Mouse (Mus musculus) right cerebral cortex, adult 18-20 months (tissue): Measurements from ENCODE around the gene Nek7.

ENCODE experiments used
- DNase-seq: peaks from one replicate; pipeline ENCODE4 v3.0.0; 2022; ENCODE audit warnings: mixed read lengths

Gene Nek7

GRCm38 (mm10) chr1:138568434-138569232 is 51.3 kb downstream of the Nek7 start:
- no peak for DNase-seq

DNA sequence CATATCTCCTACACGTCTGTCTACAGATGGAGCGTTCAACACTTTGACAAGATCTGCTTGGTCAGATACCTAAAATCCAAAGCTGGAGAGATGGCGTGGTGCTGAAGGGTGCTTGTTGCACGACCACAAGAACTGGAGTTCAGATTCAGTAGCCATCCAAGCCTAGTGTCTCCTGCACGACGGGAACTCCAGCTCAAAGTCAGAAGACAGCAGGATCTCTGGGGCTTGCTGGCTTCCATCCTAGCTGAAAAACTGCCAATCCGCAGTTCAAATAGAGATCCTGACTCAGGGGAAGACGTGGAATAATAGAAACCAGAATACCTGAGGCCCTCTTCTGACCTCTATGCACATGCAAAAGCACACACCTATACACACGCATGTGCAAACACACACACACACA is 52.0 kb downstream of the Nek7 start:
- DNase-seq, result no peak

DNA sequence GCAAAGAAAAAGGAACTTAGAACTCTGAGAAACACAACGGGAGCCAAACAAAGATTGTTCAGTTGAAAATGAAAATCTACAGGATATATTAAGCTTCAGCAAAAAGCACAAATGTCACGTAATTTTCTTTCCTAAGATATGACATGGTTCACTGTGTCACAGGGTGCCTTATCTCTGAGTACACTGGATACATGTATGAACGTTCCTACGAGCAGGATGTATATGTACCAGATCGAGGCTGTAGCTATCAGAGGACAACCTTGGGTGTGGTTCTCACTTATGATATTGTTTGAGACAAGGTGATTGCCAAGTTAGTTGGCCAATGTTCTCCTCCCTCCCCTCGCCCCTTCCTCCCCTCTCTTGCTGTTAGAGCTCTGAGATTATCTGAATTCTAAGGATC is 55.3 kb downstream of the Nek7 start:
- no peak for DNase-seq

DNA sequence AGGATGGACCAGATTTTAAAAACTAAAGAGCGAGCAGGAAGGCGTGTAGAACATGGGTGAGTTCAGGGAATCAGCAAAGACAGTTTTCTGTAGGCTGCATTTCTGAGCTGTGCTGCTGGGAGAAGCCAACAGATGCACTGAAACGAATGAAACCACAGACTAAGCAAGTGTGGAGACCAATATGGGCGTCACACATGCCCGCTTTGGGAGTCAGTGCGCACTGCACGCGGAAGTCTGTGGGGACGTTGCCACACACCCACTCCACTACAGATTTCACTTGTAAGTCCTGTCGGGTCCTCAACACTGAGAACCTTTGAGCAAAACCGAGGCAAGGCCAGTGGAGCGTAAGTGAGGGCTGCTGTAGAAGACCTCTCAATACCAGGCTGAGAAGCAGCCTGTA is 59.2 kb downstream of the Nek7 start:
- no peak for DNase-seq

GRCm38 (mm10) chr1:138559213-138560101 is 60.5 kb downstream of the Nek7 start:
- DNase-seq, result no peak

DNA sequence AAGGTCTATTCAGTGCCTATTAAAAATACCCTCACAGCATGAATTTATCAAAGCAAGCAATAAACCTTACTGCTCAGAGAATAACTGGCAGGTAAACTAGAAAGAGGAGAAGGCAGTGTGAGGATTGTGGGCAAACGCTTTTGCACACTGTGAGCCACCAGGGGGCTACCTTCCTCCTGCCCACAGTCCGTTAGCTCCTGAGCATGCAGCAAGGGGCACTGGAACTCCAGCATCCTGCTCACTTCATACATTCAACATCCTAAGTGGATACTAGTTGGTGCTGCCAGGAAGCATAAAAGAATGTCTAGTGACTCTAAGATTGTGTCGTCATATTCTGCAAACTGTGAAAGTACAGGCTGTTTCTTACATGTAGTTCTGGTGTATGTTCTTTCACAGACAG is 61.6 kb downstream of the Nek7 start:
- no peak for DNase-seq

DNA sequence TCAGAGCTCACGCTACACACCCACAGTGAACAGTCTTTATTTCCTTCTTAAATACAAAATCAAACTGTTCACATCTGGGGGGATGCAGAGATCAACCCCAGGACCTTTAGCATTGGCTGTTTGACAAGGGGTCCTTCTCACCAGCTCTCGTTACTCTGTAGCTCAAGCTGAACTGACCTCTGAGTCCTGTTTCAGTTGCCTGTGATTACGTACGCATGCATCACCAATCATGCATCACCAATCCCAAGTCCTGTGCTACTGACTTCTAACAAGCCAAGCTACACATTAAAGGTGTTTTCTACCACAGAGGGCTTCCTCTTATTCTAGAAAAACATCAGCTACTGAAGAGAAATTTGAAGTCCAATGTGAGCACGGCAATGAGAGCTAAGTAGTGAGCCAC is 65.0 kb downstream of the Nek7 start:
- DNase-seq, result no peak

- no peak for DNase-seq
Measured at GRCm38 (mm10) chr1:138550184-138550583, 69.8 kb downstream of the Nek7 start.

GRCm38 (mm10) chr1:138542170-138542515 is 77.8 kb downstream of the Nek7 start:
- DNase-seq, result no peak

- no peak for DNase-seq
Measured at GRCm38 (mm10) chr1:138541495-138542169, 78.3 kb downstream of the Nek7 start.

GRCm38 (mm10) chr1:138539713-138540112 is 80.2 kb downstream of the Nek7 start:
- DNase-seq, result no peak

- no peak for DNase-seq
Measured at GRCm38 (mm10) chr1:138538217-138538616, 81.7 kb downstream of the Nek7 start.

DNA sequence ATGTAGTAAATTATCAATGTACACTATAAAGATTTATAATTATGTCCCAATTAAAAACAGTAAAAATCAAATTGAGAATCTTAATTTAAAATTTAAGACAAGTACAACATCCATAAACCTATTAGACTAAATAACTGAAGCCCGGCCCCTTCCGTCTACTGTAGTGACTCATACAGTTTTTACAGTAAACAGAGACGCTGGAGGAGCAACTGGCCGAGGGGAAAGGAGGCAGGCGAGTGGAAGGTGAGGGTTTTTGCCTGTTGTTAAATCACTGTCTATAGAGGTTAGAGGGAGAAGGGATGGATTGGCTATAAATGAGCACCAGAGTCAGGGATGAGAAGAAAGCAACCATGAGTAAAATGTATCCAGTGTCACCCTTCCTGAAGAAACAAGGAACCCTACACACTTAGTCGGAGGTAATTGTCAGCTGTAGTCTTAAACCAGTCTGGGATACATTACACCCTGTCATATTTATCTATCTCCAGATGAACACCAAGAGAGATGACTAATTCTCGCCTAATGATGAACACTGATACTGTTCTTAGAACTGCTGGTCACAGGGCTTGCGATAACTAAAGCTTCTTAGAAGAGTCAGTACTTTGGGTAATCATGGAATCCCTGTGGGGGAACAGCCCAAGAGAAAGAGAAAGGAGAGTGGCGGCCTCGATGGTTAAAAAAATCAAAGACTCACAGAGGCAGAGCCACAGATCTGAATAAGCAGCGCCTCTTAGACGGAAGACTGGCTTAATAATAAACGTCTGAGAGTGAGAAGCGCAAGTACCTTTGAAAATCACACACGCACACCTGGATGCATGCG is 84.0 kb downstream of the Nek7 start:
- no peak for DNase-seq

- DNase-seq, result no peak
Measured at GRCm38 (mm10) chr1:138530604-138531003, 89.3 kb downstream of the Nek7 start.

- DNase-seq, result no peak
Measured at GRCm38 (mm10) chr1:138523962-138524361, 96.0 kb downstream of the Nek7 start.

- DNase-seq, result no peak
Measured at GRCm38 (mm10) chr1:138518235-138518634, 101.7 kb downstream of the Nek7 start.

DNA sequence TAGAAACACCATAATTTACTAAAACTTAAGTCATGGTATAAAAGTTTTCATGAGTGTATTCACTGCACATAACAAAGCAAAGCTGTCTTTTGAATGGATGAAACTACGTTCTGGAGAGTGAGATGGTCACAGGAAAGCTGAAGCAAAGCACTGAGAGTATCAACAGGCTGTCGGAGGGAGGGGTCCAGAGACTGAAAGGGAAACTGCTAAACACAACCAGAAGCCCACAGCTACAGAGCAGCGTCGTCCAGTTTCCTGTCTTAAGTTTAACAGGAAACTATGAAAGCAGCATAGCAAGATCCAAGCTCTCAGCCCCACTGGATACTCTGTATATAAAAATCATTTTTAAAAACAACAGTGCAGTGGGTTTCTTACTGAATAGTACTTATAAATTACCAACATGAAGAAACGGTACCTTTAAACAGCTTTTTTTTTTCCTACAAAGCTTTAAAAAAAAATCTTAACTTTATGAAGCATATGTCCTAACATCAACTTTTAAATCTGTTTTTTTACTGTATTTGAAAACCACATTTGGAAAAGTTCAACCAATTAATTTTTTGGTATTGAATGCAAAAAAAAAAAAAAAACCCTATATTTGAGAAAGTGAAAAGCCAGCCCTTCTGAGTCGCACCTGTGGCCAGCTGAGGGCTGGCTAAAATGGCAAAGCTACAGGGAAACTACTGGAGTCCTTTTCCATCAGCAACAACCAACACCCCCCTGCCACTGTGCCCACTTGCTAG is 102.4 kb downstream of the Nek7 start:
- no peak for DNase-seq

- DNase-seq, result no peak
Measured at GRCm38 (mm10) chr1:138516946-138517345, 103.0 kb downstream of the Nek7 start.

- DNase-seq, result no peak
Measured at GRCm38 (mm10) chr1:138515362-138515761, 104.6 kb downstream of the Nek7 start.

DNA sequence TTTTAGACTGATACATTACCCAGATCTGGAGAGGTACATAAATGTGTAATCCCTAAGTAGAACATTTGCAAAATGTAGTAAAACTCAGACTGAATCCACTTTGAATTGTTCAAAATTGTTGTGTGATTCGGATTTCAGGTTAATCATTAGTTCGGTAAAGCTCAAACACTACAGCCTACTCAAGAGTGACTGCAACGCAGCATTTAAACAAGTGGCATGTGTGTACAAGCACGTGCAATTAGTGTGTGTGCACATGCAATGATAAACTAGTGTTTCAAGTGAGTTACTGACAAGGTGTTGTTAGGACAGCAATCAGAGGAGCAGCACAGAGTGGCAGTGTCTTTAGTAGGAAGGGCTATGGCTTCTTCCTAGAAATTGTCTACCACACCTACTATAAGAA is 106.0 kb downstream of the Nek7 start:
- no peak for DNase-seq

- DNase-seq, result no peak
Measured at GRCm38 (mm10) chr1:138510566-138510965, 109.4 kb downstream of the Nek7 start.
